Mouse (Mus musculus) G1E (cell line): ENCODE results near the gene Ppp1r12b.

ENCODE experiments used
- CTCF ChIP-seq: IDR thresholded peaks from 2 replicates; pipeline ENCODE4 v1.5.1; 2012; ENCODE audit warnings: low read depth, low read length, inconsistent platforms, mixed read lengths
- GATA1 ChIP-seq: IDR thresholded peaks from 2 replicates; pipeline ENCODE4 v1.6.1; 2012; ENCODE audit warnings: borderline replicate concordance, low read length, inconsistent platforms, mixed read lengths
- GATA2 ChIP-seq: IDR thresholded peaks from 2 replicates; pipeline ENCODE4 v1.6.1; 2012; ENCODE audit warnings: low read depth, low read length, inconsistent platforms, borderline replicate concordance
- POLR2AphosphoS5 ChIP-seq: IDR thresholded peaks from 2 replicates; pipeline ENCODE4 v1.6.1; 2012; ENCODE audit warnings: low read depth, low read length, inconsistent platforms; ENCODE audit not compliant: insufficient replicate concordance
- TAL1 ChIP-seq: conservative IDR thresholded peaks from 2 replicates; pipeline ENCODE4 v1.6.1; 2012; ENCODE audit warnings: low read depth, low read length, inconsistent platforms, mixed read lengths

DNA sequence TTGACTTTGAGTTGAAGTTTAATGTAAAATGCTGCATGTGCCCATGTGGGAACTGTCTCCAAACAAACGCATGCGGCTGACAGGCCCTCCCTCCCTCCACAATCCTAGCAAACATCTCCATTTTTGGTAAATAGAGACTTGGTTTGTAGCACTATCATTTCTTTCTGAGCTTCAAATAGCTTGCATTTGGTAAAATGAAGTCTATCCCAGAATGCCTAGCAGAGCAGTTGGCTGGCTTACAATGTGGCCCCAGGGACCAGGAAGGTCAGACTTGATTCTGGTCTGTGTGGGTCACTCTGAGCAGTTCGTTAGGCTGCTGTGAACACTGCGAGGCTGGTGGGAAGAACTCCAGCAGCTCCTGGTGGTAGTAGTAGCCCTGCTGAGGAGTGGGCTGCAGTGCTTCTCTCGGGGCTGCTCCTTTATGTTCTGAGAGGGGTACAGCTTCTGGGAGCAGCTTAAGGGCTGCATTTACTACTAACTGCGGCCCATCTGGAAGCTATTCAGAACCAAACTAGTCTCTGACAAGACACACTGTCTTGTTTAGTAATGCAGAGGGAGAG lies 180.9 kb downstream of the Ppp1r12b start:
- TF ChIP-seq CTCF (no peak), GATA1 (no peak), TAL1 (no peak), GATA2 (no peak), POLR2AphosphoS5 (no peak)
